Mouse (Mus musculus): ENCODE measurements around the gene Qrfp. TPM values are rescaled to one million over a fixed set of nuclear protein-coding genes. Genes with fewer than 3 reads are reported as not detected.

Qrfp gene
- polyA plus RNA-seq, 1 experiment = 0.11 TPM

GRCm38 (mm10) chr2:31845896-31846691 is 35.7 kb upstream of the Qrfp start, which contains the start of gene Fibcd1:
Gene Fibcd1 (minus strand): TSS chr2:31846005.
- Histone ChIP-seq H3K4me3 (ENCODE audit: insufficient read depth, low read depth, low read length) (peak within 1 kb of the TSS; percentile 30), H3K27me3 (replicated peaks; ENCODE audit: control insufficient read depth, insufficient read depth, low read length) (peaks cover 13% of the 10 kb centered on the region), H3K27ac (ENCODE audit: insufficient read depth, low read depth, low read length) (no peak within 1 kb of the TSS), H3K36me3 (ENCODE audit: control insufficient read depth, insufficient read depth, low read length) (no peaks in the 10 kb centered on the region), H3K4me1 (ENCODE audit: control insufficient read depth, insufficient read depth, low read length) (no peaks in the 10 kb centered on the region)
- no peak for DNase-seq
- WGBS = under 1% methylated on average over 87 of the region's 88 CpGs
- TF ChIP-seq POLR2A (IDR thresholded peaks at IDR 0.05; ENCODE audit: low read depth, low read length) = no peak
- TF ChIP-seq CTCF (conservative IDR thresholded peaks at IDR 0.05; ENCODE audit: insufficient read depth, insufficient read length, low read depth, low read length) = no peak

GRCm38 (mm10) chr2:31845512-31845895 is 35.1 kb upstream of the Qrfp start:
- no peak for TF ChIP-seq CTCF (conservative IDR thresholded peaks at IDR 0.05; ENCODE audit: insufficient read depth, insufficient read length, low read depth, low read length)
- TF ChIP-seq POLR2A (IDR thresholded peaks at IDR 0.05; ENCODE audit: low read depth, low read length) = no peak
- Histone ChIP-seq H3K27me3 (replicated peaks; ENCODE audit: control insufficient read depth, insufficient read depth, low read length) (peaks cover 13% of the 10 kb centered on the region), H3K27ac (ENCODE audit: insufficient read depth, low read depth, low read length) (no peak overlapping the region), H3K4me3 (ENCODE audit: insufficient read depth, low read depth, low read length) (peak overlapping the region; percentile 30; the same call in 1 of the 2 replicates), H3K4me1 (ENCODE audit: control insufficient read depth, insufficient read depth, low read length) (no peaks in the 10 kb centered on the region), H3K36me3 (ENCODE audit: control insufficient read depth, insufficient read depth, low read length) (no peaks in the 10 kb centered on the region)
- 4% methylated on average over 26 of the region's 26 CpGs for WGBS
- no peak for DNase-seq

- DNase-seq = no peak
- Histone ChIP-seq H3K36me3 (ENCODE audit: control insufficient read depth, insufficient read depth, low read length) (no peaks in the 10 kb centered on the region), H3K27me3 (replicated peaks; ENCODE audit: control insufficient read depth, insufficient read depth, low read length) (peaks cover 13% of the 10 kb centered on the region), H3K4me1 (ENCODE audit: control insufficient read depth, insufficient read depth, low read length) (no peaks in the 10 kb centered on the region), H3K27ac (ENCODE audit: insufficient read depth, low read depth, low read length) (no peak overlapping the region), H3K4me3 (ENCODE audit: insufficient read depth, low read depth, low read length) (no peak overlapping the region)
- 25% methylated on average over 10 of the region's 10 CpGs for WGBS
- TF ChIP-seq CTCF (conservative IDR thresholded peaks at IDR 0.05; ENCODE audit: insufficient read depth, insufficient read length, low read depth, low read length) = no peak
- no peak for TF ChIP-seq POLR2A (IDR thresholded peaks at IDR 0.05; ENCODE audit: low read depth, low read length)
Measured at GRCm38 (mm10) chr2:31844729-31845136, 34.4 kb upstream of the Qrfp start.

GRCm38 (mm10) chr2:31838868-31839267 is 28.5 kb upstream of the Qrfp start:
- Histone ChIP-seq H3K27me3 (replicated peaks; ENCODE audit: control insufficient read depth, insufficient read depth, low read length) (no peaks in the 10 kb centered on the region), H3K27ac (ENCODE audit: insufficient read depth, low read depth, low read length) (no peak overlapping the region), H3K36me3 (ENCODE audit: control insufficient read depth, insufficient read depth, low read length) (no peaks in the 10 kb centered on the region), H3K4me1 (ENCODE audit: control insufficient read depth, insufficient read depth, low read length) (no peaks in the 10 kb centered on the region), H3K4me3 (ENCODE audit: insufficient read depth, low read depth, low read length) (no peak overlapping the region)
- peak; percentile 60 for DNase-seq
- TF ChIP-seq CTCF (conservative IDR thresholded peaks at IDR 0.05; ENCODE audit: insufficient read depth, insufficient read length, low read depth, low read length) (no peak), POLR2A (IDR thresholded peaks at IDR 0.05; ENCODE audit: low read depth, low read length) (no peak)
- WGBS = 45% methylated on average over 1 of the region's 1 CpGs

GRCm38 (mm10) chr2:31836985-31837384 is 26.6 kb upstream of the Qrfp start:
- no peak overlapping the region for H3K27ac ChIP-seq (ENCODE audit: insufficient read depth, low read depth, low read length)
- no peaks in the 10 kb centered on the region for H3K27me3 ChIP-seq (replicated peaks; ENCODE audit: control insufficient read depth, insufficient read depth, low read length)
- H3K4me3 ChIP-seq (ENCODE audit: insufficient read depth, low read depth, low read length) = no peak overlapping the region
- H3K36me3 ChIP-seq (ENCODE audit: control insufficient read depth, insufficient read depth, low read length) = no peaks in the 10 kb centered on the region
- TF ChIP-seq CTCF (conservative IDR thresholded peaks at IDR 0.05; ENCODE audit: insufficient read depth, insufficient read length, low read depth, low read length) (no peak), POLR2A (IDR thresholded peaks at IDR 0.05; ENCODE audit: low read depth, low read length) (no peak)
- no peaks in the 10 kb centered on the region for H3K4me1 ChIP-seq (ENCODE audit: control insufficient read depth, insufficient read depth, low read length)
- no peak for DNase-seq
- 53% methylated on average over 6 of the region's 6 CpGs for WGBS

- H3K4me1 ChIP-seq (ENCODE audit: control insufficient read depth, insufficient read depth, low read length) = no peaks in the 10 kb centered on the region
- DNase-seq = peak; percentile 76
- H3K27me3 ChIP-seq (replicated peaks; ENCODE audit: control insufficient read depth, insufficient read depth, low read length) = no peaks in the 10 kb centered on the region
- no peaks in the 10 kb centered on the region for H3K36me3 ChIP-seq (ENCODE audit: control insufficient read depth, insufficient read depth, low read length)
- no peak for TF ChIP-seq CTCF (conservative IDR thresholded peaks at IDR 0.05; ENCODE audit: insufficient read depth, insufficient read length, low read depth, low read length)
- no peak for TF ChIP-seq POLR2A (IDR thresholded peaks at IDR 0.05; ENCODE audit: low read depth, low read length)
- H3K27ac ChIP-seq (ENCODE audit: insufficient read depth, low read depth, low read length) = no peak overlapping the region
- WGBS = 33% methylated on average over 10 of the region's 10 CpGs
- H3K4me3 ChIP-seq (ENCODE audit: insufficient read depth, low read depth, low read length) = no peak overlapping the region
Measured at GRCm38 (mm10) chr2:31836091-31836490, 25.7 kb upstream of the Qrfp start.

- no peak for TF ChIP-seq POLR2A (IDR thresholded peaks at IDR 0.05; ENCODE audit: low read depth, low read length)
- no peak for TF ChIP-seq CTCF (conservative IDR thresholded peaks at IDR 0.05; ENCODE audit: insufficient read depth, insufficient read length, low read depth, low read length)
- Histone ChIP-seq H3K4me1 (ENCODE audit: control insufficient read depth, insufficient read depth, low read length) (no peaks in the 10 kb centered on the region), H3K27ac (ENCODE audit: insufficient read depth, low read depth, low read length) (no peak overlapping the region), H3K4me3 (ENCODE audit: insufficient read depth, low read depth, low read length) (no peak overlapping the region), H3K36me3 (ENCODE audit: control insufficient read depth, insufficient read depth, low read length) (no peaks in the 10 kb centered on the region), H3K27me3 (replicated peaks; ENCODE audit: control insufficient read depth, insufficient read depth, low read length) (no peaks in the 10 kb centered on the region)
- WGBS = 40% methylated on average over 4 of the region's 4 CpGs
- no peak for DNase-seq
Measured at GRCm38 (mm10) chr2:31828311-31828825, 18.0 kb upstream of the Qrfp start.
